Mouse (Mus musculus): ENCODE data around the gene Mip. TPM values are rescaled to one million over a fixed set of nuclear protein-coding genes. Genes with fewer than 3 reads are reported as not detected.
A peak's percentile ranks its signal among the peaks of the same experiment; 100 is the strongest.

Mip gene
- polyA plus RNA-seq, 1 experiment: not detected

GRCm38 (mm10) chr10:128232420-128232985 lies 6.9 kb downstream of the Mip start:
- TF ChIP-seq GATA1 (IDR thresholded peaks at IDR 0.05; ENCODE audit: low read length) (no peak), TAL1 (IDR thresholded peaks at IDR 0.05; ENCODE audit: low read length) (no peak)
- Histone ChIP-seq H3K4me3 (replicated peaks) (peak overlapping the region; percentile 97), H3K36me3 (ENCODE audit: control insufficient read depth) (peaks cover 30% of the 10 kb centered on the region), H3K27me3 (ENCODE audit: control insufficient read depth) (no peaks in the 10 kb centered on the region), H3K4me1 (ENCODE audit: control insufficient read depth) (peaks cover 57% of the 10 kb centered on the region), H3K9me3 (ENCODE audit: control insufficient read depth, low read length) (no peaks in the 10 kb centered on the region)

DNA sequence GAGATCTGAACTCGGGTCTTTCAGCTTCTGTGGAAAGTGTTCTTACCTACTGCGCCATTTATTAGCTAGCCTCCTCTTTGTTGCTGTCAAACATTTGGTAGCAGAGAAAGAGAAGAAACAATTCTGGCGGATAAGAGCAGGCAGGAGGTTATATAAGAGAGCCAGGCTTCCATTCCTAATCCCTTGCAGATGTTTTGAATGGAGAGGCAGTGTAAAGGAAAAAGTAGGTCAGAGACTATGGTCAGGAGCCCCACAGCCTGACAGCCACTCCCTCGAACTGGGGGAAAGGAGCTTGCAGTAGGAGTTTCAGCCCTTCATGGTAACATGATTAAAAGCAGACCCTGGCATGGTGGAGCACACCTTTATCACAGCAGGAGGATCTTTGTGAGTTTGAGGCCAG lies 10.7 kb downstream of the Mip start:
- Histone ChIP-seq H3K36me3 (ENCODE audit: control insufficient read depth) (peaks cover 62% of the 10 kb centered on the region), H3K9me3 (ENCODE audit: control insufficient read depth, low read length) (no peaks in the 10 kb centered on the region), H3K4me1 (ENCODE audit: control insufficient read depth) (peaks cover 49% of the 10 kb centered on the region), H3K4me3 (replicated peaks) (no peak overlapping the region), H3K27me3 (ENCODE audit: control insufficient read depth) (no peaks in the 10 kb centered on the region)
- TF ChIP-seq TAL1 (IDR thresholded peaks at IDR 0.05; ENCODE audit: low read length): no peak

- H3K36me3 ChIP-seq (ENCODE audit: control insufficient read depth): peaks cover 78% of the 10 kb centered on the region
- peaks cover 44% of the 10 kb centered on the region for H3K4me1 ChIP-seq (ENCODE audit: control insufficient read depth)
- no peaks in the 10 kb centered on the region for H3K9me3 ChIP-seq (ENCODE audit: control insufficient read depth, low read length)
- H3K4me3 ChIP-seq (replicated peaks): no peak overlapping the region
- no peaks in the 10 kb centered on the region for H3K27me3 ChIP-seq (ENCODE audit: control insufficient read depth)
- TF ChIP-seq GATA1 (IDR thresholded peaks at IDR 0.05; ENCODE audit: low read length) (no peak), TAL1 (IDR thresholded peaks at IDR 0.05; ENCODE audit: low read length) (no peak)
Observed at GRCm38 (mm10) chr10:128237807-128238480, 12.3 kb downstream of the Mip start.

GRCm38 (mm10) chr10:128239140-128239539 lies 13.5 kb downstream of the Mip start:
- no peaks in the 10 kb centered on the region for H3K27me3 ChIP-seq (ENCODE audit: control insufficient read depth)
- H3K4me3 ChIP-seq (replicated peaks): no peak overlapping the region
- peaks cover 85% of the 10 kb centered on the region for H3K36me3 ChIP-seq (ENCODE audit: control insufficient read depth)
- peaks cover 37% of the 10 kb centered on the region for H3K4me1 ChIP-seq (ENCODE audit: control insufficient read depth)
- TF ChIP-seq GATA1 (IDR thresholded peaks at IDR 0.05; ENCODE audit: low read length) (no peak), TAL1 (IDR thresholded peaks at IDR 0.05; ENCODE audit: low read length) (no peak)
- no peaks in the 10 kb centered on the region for H3K9me3 ChIP-seq (ENCODE audit: control insufficient read depth, low read length)

- no peak for TF ChIP-seq GATA1 (IDR thresholded peaks at IDR 0.05; ENCODE audit: low read length)
- TF ChIP-seq TAL1 (IDR thresholded peaks at IDR 0.05; ENCODE audit: low read length): no peak
- peaks cover 31% of the 10 kb centered on the region for H3K4me1 ChIP-seq (ENCODE audit: control insufficient read depth)
- H3K9me3 ChIP-seq (ENCODE audit: control insufficient read depth, low read length): no peaks in the 10 kb centered on the region
- H3K4me3 ChIP-seq (replicated peaks): no peak overlapping the region
- no peaks in the 10 kb centered on the region for H3K27me3 ChIP-seq (ENCODE audit: control insufficient read depth)
- peaks cover 86% of the 10 kb centered on the region for H3K36me3 ChIP-seq (ENCODE audit: control insufficient read depth)
Observed at GRCm38 (mm10) chr10:128240131-128240530, 14.5 kb downstream of the Mip start.

GRCm38 (mm10) chr10:128243252-128243651 lies 17.6 kb downstream of the Mip start:
- no peaks in the 10 kb centered on the region for H3K9me3 ChIP-seq (ENCODE audit: control insufficient read depth, low read length)
- TF ChIP-seq TAL1 (IDR thresholded peaks at IDR 0.05; ENCODE audit: low read length) (no peak), GATA1 (IDR thresholded peaks at IDR 0.05; ENCODE audit: low read length) (no peak)
- peaks cover 16% of the 10 kb centered on the region for H3K4me1 ChIP-seq (ENCODE audit: control insufficient read depth)
- H3K4me3 ChIP-seq (replicated peaks): no peak overlapping the region
- H3K27me3 ChIP-seq (ENCODE audit: control insufficient read depth): no peaks in the 10 kb centered on the region
- H3K36me3 ChIP-seq (ENCODE audit: control insufficient read depth): peaks cover 96% of the 10 kb centered on the region

GRCm38 (mm10) chr10:128244121-128244520 lies 18.5 kb downstream of the Mip start:
- Histone ChIP-seq H3K36me3 (ENCODE audit: control insufficient read depth) (peaks cover 100% of the 10 kb centered on the region), H3K27me3 (ENCODE audit: control insufficient read depth) (no peaks in the 10 kb centered on the region)
- TF ChIP-seq GATA1 (IDR thresholded peaks at IDR 0.05; ENCODE audit: low read length) (no peak), TAL1 (IDR thresholded peaks at IDR 0.05; ENCODE audit: low read length) (no peak)

DNA sequence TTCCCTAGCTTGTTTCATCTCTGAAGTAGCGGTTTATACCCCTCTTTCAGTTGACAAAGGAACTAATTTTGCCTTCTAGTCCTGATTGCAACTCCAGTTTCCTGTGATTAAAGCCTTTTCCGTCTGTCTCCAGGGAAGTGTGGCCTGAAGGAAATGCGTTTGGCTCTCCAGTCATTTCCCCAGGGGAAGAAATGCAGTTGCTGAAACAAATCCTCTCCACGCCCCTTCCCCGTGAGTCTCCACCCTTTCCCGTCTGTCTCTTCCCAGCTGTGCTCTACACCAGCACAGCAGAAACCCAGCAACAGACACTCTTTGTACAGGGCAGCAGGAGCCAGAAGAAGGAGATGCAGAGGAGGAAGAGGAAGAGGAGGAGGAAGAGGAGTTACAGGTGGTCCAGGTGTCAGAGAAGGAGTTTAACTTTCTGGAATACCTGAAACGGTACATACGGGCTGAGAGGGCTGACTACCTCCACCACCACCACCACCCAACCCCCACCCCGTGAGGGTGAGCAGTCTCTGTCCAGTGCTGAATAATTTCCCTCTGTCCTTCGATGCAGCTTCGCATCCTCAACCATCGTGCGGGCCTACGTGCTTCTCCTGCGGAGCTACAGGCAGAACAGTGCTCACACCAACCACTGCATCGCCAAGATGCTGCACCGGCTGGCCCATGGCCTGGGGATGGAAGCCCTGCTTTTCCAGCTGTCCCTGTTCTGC lies 21.5 kb downstream of the Mip start:
- Histone ChIP-seq H3K9me3 (ENCODE audit: control insufficient read depth, low read length) (no peaks in the 10 kb centered on the region), H3K27me3 (ENCODE audit: control insufficient read depth) (no peaks in the 10 kb centered on the region), H3K36me3 (ENCODE audit: control insufficient read depth) (peaks cover 100% of the 10 kb centered on the region), H3K4me1 (ENCODE audit: control insufficient read depth) (no peaks in the 10 kb centered on the region), H3K4me3 (replicated peaks) (no peak overlapping the region)
- TF ChIP-seq GATA1 (IDR thresholded peaks at IDR 0.05; ENCODE audit: low read length) (no peak), TAL1 (IDR thresholded peaks at IDR 0.05; ENCODE audit: low read length) (no peak)

More at GRCm38 (mm10) chr10:128244121-128244520, 18.5 kb downstream of the Mip start:
- peaks cover 11% of the 10 kb centered on the region for H3K4me1 ChIP-seq (ENCODE audit: control insufficient read depth)
- H3K4me3 ChIP-seq (replicated peaks): no peak overlapping the region
- H3K9me3 ChIP-seq (ENCODE audit: control insufficient read depth, low read length): no peaks in the 10 kb centered on the region

DNA sequence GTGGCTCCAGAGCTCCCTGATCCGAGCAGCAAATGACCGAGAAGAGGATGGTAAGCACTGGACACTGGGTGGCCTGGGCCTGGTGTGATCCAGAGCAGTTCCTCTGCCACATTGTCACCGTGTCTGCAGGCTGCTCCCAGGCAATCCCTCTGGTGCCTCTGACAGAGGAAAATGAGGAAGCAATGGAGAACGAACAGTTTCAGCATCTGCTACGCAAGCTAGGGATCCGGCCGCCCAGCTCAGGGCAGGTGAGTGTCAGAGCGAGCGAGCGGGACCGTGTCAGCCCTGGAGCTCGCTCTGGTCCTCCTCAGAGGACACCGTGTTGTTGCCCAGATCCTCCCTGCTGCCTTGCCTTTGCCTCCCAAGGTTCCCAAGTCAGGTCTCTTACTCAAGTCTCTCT lies 24.9 kb downstream of the Mip start:
- peaks cover 79% of the 10 kb centered on the region for H3K36me3 ChIP-seq (ENCODE audit: control insufficient read depth)
- H3K4me1 ChIP-seq (ENCODE audit: control insufficient read depth): no peaks in the 10 kb centered on the region
- no peak overlapping the region for H3K4me3 ChIP-seq (replicated peaks)
- no peaks in the 10 kb centered on the region for H3K9me3 ChIP-seq (ENCODE audit: control insufficient read depth, low read length)
- TF ChIP-seq GATA1 (IDR thresholded peaks at IDR 0.05; ENCODE audit: low read length) (no peak), TAL1 (IDR thresholded peaks at IDR 0.05; ENCODE audit: low read length) (no peak)
- no peaks in the 10 kb centered on the region for H3K27me3 ChIP-seq (ENCODE audit: control insufficient read depth)
